ENCODE assay signal across 11 mouse cellular contexts in the genomic region with DNA sequence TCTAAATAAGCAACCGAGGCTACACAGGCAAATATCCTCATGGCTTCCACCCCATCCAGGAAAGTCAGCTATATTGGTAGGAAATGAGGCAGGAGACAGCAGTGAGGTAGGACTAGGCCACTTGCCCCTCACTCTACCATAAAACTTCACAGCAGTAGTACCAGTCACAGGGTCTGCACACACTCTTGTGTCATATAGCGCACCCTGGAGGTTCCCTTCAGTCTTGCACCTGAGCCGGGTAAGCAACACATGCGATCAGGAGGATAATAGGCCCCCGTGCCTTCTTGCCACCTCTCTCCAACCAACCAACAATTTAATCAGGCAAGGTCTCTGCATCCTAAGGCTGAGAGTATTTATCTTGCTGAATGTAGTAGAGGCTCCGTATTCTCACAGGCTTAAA.
A peak's percentile ranks its signal among the peaks of the same experiment; 100 is the strongest.
DNase-seq lines count a peak whose midpoint lies in the region; ATAC-seq and TF ChIP-seq lines count a peak whose summit lies in the region.
"Had no signal": no experiment of that assay in that cellular context is flagged by ENCODE, and none has a peak within 500 bp of the region (broad histone marks: within the 10 kb centered on the region; RNA-seq: fewer than 3 reads in every experiment).

No protein-coding gene starts in this region.

- peak; percentile 69 for TF ChIP-seq CTCF in layer of hippocampus, adult 2 months (conservative IDR thresholded peaks at IDR 0.05)

- no peak overlapping the region for H3K4me2 ChIP-seq in hindbrain, embryonic 14.5 days (replicated peaks)
- H3K4me2 ChIP-seq: embryonic facial prominence, embryonic 15.5 days had no signal

- ATAC-seq in activated CD4-positive, CD25-positive, alpha-beta regulatory T cell, adult 4 months, result no peak
- ATAC-seq in hindbrain, embryonic 14.5 days (ENCODE audit: low FRiP score), result no peak
- ATAC-seq: hindbrain, embryonic 16.5 days had no signal

- WGBS in hindbrain, embryonic 14.5 days, result 82% methylated on average over 6 of the region's 6 CpGs

- H3K27ac ChIP-seq in layer of hippocampus, adult 2 months, result no peak overlapping the region
- no peak overlapping the region for H3K27ac ChIP-seq in hindbrain, embryonic 14.5 days
- H3K27ac ChIP-seq: embryonic facial prominence, embryonic 15.5 days had no signal

- H3K4me1 ChIP-seq in hindbrain, embryonic 14.5 days (replicated peaks; ENCODE audit: control insufficient read depth, insufficient read depth, low read length), result no peaks in the 10 kb centered on the region
- H3K4me1 ChIP-seq: embryonic facial prominence, embryonic 15.5 days had no signal

- H3K27me3 ChIP-seq in hindbrain, embryonic 14.5 days (ENCODE audit: control insufficient read depth, insufficient read depth, low read length), result no peaks in the 10 kb centered on the region
- H3K27me3 ChIP-seq: embryonic facial prominence, embryonic 15.5 days had no signal

- H3K4me3 ChIP-seq in layer of hippocampus, adult 2 months, result no peak overlapping the region
- H3K4me3 ChIP-seq in hindbrain, embryonic 14.5 days (replicated peaks; ENCODE audit: low read length), result no peak overlapping the region
- H3K4me3 ChIP-seq: embryonic facial prominence, embryonic 15.5 days had no signal

- no peak overlapping the region for H3K9ac ChIP-seq in hindbrain, embryonic 14.5 days
- H3K9ac ChIP-seq: embryonic facial prominence, embryonic 15.5 days had no signal

- peak; percentile 24 to 33 for DNase-seq in cerebellum, postnatal 10 days
- DNase-seq in cerebellum, postnatal 36 days, result no peak
- DNase-seq in layer of hippocampus, adult 2 months (ENCODE audit: low spot score in 2 of 2), result peak in 1 of 2 experiments; percentile 41
- no peak for DNase-seq in layer of hippocampus, postnatal 25 days (ENCODE audit: extremely low spot score in 1 of 2, low spot score in 1 of 2)
- DNase-seq in B cell, adult 2 months, result peak; percentile 3 to 5
- DNase-seq in induced T-regulatory cell, adult 2 months (ENCODE audit: low read depth), result peak; percentile 18
- DNase-seq in hindbrain, embryonic 14.5 days (ENCODE audit: low spot score), result no peak
- DNase-seq: gastrocnemius, postnatal 36 days had no signal

- no peaks in the 10 kb centered on the region for H3K9me3 ChIP-seq in hindbrain, embryonic 14.5 days (ENCODE audit: control insufficient read depth, low read length)
- H3K9me3 ChIP-seq: embryonic facial prominence, embryonic 15.5 days had no signal

- peaks cover 31% of the 10 kb centered on the region for H3K36me3 ChIP-seq in hindbrain, embryonic 14.5 days (replicated peaks; ENCODE audit: control insufficient read depth, insufficient read depth)

Comparison
In these comparisons a context has a peak if more than half of its experiments do, and no peak if none do; other contexts are left out.
1. DNase-seq: peak in cerebellum, postnatal 10 days (2 of 2), B cell, adult 2 months (2 of 2) and induced T-regulatory cell, adult 2 months (single experiment); none in cerebellum, postnatal 36 days (0 of 2), layer of hippocampus, postnatal 25 days (0 of 2) and hindbrain, embryonic 14.5 days (single experiment).